Mouse (Mus musculus): Measurements from ENCODE around the gene Susd2.

DNA sequence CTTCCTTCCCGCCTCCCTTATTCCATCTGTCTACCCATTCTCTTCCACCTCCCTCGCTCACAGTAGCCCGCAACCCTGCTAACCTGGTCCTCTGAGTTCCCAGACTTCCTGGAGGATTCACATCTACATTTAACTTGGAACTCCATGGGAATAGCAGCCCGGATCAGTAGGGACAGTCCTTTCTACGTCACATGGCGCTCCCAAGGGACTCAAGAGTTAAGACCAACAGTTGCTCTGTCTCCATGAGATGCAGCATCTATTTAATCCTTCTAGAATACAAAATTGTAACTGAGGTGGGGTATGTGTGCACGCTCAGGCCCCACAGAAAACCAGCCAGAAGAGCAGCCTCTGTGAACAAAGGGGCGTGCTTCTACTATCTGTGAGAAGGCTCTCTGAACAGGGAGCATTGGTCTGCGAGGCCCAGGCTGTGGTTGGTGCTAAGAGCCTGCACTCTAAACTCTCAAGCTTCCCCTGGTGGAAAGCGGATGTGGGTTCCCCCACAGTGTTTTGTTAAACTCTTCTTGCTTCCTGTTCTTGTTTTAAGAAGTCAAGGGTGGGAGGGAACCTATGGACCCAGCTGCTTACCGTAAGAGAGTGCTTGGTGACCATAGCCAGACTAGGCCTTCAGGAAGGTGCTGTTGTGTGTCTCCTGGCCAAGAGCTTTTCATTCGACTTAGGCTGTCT lies 52.5 kb downstream of the Susd2 start:
- TF ChIP-seq CTCF (IDR thresholded peaks at IDR 0.05) (peak; percentile 14; the same call in 1 of the 2 replicates), POLR2A (IDR thresholded peaks at IDR 0.05; ENCODE audit: insufficient read depth, low read depth, low read length) (no peak), EP300 (IDR thresholded peaks at IDR 0.05; ENCODE audit: insufficient read depth, low read depth, low read length) (no peak)

Measured in heart, adult 2 months (tissue).